In genomic region chr2:39224621-39225020, GRCm38 (mm10) we compare ENCODE assay signal across 8 mouse cellular contexts. TPM values are rescaled to one million over a fixed set of nuclear protein-coding genes. Genes with fewer than 3 reads are reported as not detected.
DNase-seq lines count a peak whose midpoint lies in the region; ATAC-seq and TF ChIP-seq lines count a peak whose summit lies in the region.

No protein-coding gene starts in this region.

- no peak overlapping the region for H3K9ac ChIP-seq in heart, embryonic 15.5 days
- peak overlapping the region; percentile 87; the same call in 1 of the 2 replicates for H3K9ac ChIP-seq in hindbrain, embryonic 14.5 days
- H3K9ac ChIP-seq in midbrain, embryonic 13.5 days (replicated peaks) = 0 out of 2 replicates have a peak overlapping the region, but pooled peaks have one; percentile 32

- intact Hi-C loops in heart, postnatal 36 days (cut with DNase I) = loop anchor here (5.0 to 10.0 kb wide), 3 partner anchors 32 to 580 kb away; partner anchors contain the start of genes Nr6a1, Psmb7 and Scai

- peak overlapping the region; percentile 83 for H3K4me3 ChIP-seq in heart, embryonic 15.5 days
- peak overlapping the region; percentile 79 for H3K4me3 ChIP-seq in hindbrain, embryonic 14.5 days (replicated peaks; ENCODE audit: low read length)
- peak overlapping the region; percentile 69 for H3K4me3 ChIP-seq in midbrain, embryonic 13.5 days (replicated peaks)
- H3K4me3 ChIP-seq in thymus, adult 2 months (ENCODE audit: control insufficient read depth, insufficient read depth, low read length) = no peak overlapping the region

- peak overlapping the region; percentile 65 for H3K4me2 ChIP-seq in heart, embryonic 15.5 days
- peak overlapping the region; percentile 85 for H3K4me2 ChIP-seq in hindbrain, embryonic 14.5 days (replicated peaks)
- H3K4me2 ChIP-seq in midbrain, embryonic 13.5 days (replicated peaks) = peak overlapping the region; percentile 74

- no peak for DNase-seq in heart, postnatal 36 days
- DNase-seq in MN1 (ENCODE audit: low spot score) = peak; percentile 34
- DNase-seq in hindbrain, embryonic 14.5 days (ENCODE audit: low spot score) = no peak
- DNase-seq in thymus, adult 2 months = no peak
- DNase-seq in spleen, adult 12 weeks (ENCODE audit: low spot score) = no peak
- DNase-seq in urinary bladder, adult 2 months (ENCODE audit: low spot score) = no peak

- H3K27ac ChIP-seq in heart, embryonic 15.5 days = no peak overlapping the region
- H3K27ac ChIP-seq in hindbrain, embryonic 14.5 days = no peak overlapping the region
- H3K27ac ChIP-seq in midbrain, embryonic 13.5 days = no peak overlapping the region
- no peak overlapping the region for H3K27ac ChIP-seq in thymus, adult 2 months (ENCODE audit: control insufficient read depth, insufficient read depth, low read length)

- no peak for TF ChIP-seq CTCF in thymus, adult 2 months (IDR thresholded peaks at IDR 0.05; ENCODE audit: borderline replicate concordance, control insufficient read depth, extremely low read depth, insufficient read depth, low read length, poor library complexity)

- H3K27me3 ChIP-seq in heart, embryonic 15.5 days = no peaks in the 10 kb centered on the region
- H3K27me3 ChIP-seq in hindbrain, embryonic 14.5 days (ENCODE audit: control insufficient read depth, insufficient read depth, low read length) = no peaks in the 10 kb centered on the region
- H3K27me3 ChIP-seq in midbrain, embryonic 13.5 days = no peaks in the 10 kb centered on the region
- H3K27me3 ChIP-seq in thymus, adult 2 months (ENCODE audit: control insufficient read depth, insufficient read depth, low read length) = no peaks in the 10 kb centered on the region

- H3K36me3 ChIP-seq in heart, embryonic 15.5 days = no peaks in the 10 kb centered on the region
- no peaks in the 10 kb centered on the region for H3K36me3 ChIP-seq in hindbrain, embryonic 14.5 days (replicated peaks; ENCODE audit: control insufficient read depth, insufficient read depth)
- H3K36me3 ChIP-seq in midbrain, embryonic 13.5 days = no peaks in the 10 kb centered on the region
- H3K36me3 ChIP-seq in thymus, adult 2 months (ENCODE audit: control insufficient read depth, insufficient read depth, low read length) = no peaks in the 10 kb centered on the region

- H3K9me3 ChIP-seq in heart, embryonic 15.5 days (replicated peaks) = no peaks in the 10 kb centered on the region
- H3K9me3 ChIP-seq in hindbrain, embryonic 14.5 days (ENCODE audit: control insufficient read depth, low read length) = no peaks in the 10 kb centered on the region
- H3K9me3 ChIP-seq in midbrain, embryonic 13.5 days = no peaks in the 10 kb centered on the region

- TF ChIP-seq POLR2A in thymus, adult 2 months (IDR thresholded peaks at IDR 0.05; ENCODE audit: control insufficient read depth, extremely low read depth, insufficient read depth, low read length, poor library complexity) = no peak

- peaks cover 17% of the 10 kb centered on the region for H3K4me1 ChIP-seq in heart, embryonic 15.5 days (replicated peaks)
- H3K4me1 ChIP-seq in hindbrain, embryonic 14.5 days (replicated peaks; ENCODE audit: control insufficient read depth, insufficient read depth, low read length) = peaks cover 24% of the 10 kb centered on the region
- peaks cover 23% of the 10 kb centered on the region for H3K4me1 ChIP-seq in midbrain, embryonic 13.5 days (replicated peaks)
- H3K4me1 ChIP-seq in thymus, adult 2 months (replicated peaks; ENCODE audit: control insufficient read depth, insufficient read depth, low read length) = no peaks in the 10 kb centered on the region

- no peak for ATAC-seq in heart, embryonic 15.5 days (replicated peaks; ENCODE audit: insufficient number of reproducible peaks, insufficient read depth, low FRiP score, low read depth)
- ATAC-seq in hindbrain, embryonic 14.5 days (ENCODE audit: low FRiP score) = no peak
- ATAC-seq in midbrain, embryonic 13.5 days = no peak

RNA-seq across cellular contexts. Expression of gene Ppp6c, which starts 1.6 kb away (rescaled TPM):
- polyA plus RNA-seq in heart, embryonic 15.5 days (2015; fragmentation: Nextera tagmentation; extraction: Ambion mirVana) = 46.4 and 48.8 TPM in 2 replicates
- total RNA-seq in heart, postnatal 36 days (2021) = 10 to 100 TPM; 60.4 to 62.3 TPM
- polyA plus RNA-seq in hindbrain, embryonic 14.5 days (2014; fragmentation: Nextera tagmentation; extraction: Ambion mirVana) = 78.0 and 97.0 TPM in 2 replicates
- polyA plus RNA-seq in midbrain, embryonic 13.5 days (2015; fragmentation: Nextera tagmentation; extraction: Ambion mirVana) = 76.8 and 77.7 TPM in 2 replicates
- polyA plus RNA-seq in thymus, adult 2 months (2012; rRNA removed) = 32.9 and 33.0 TPM in 2 replicates
- 48.7 and 51.5 TPM in 2 replicates for polyA plus RNA-seq in urinary bladder, adult 2 months (2012; rRNA removed)

RNA-seq across cellular contexts. Expression of gene Scai, which starts 34.1 kb away (rescaled TPM):
- polyA plus RNA-seq in heart, embryonic 15.5 days (2015; fragmentation: Nextera tagmentation; extraction: Ambion mirVana) = 5.3 and 6.5 TPM in 2 replicates
- total RNA-seq in heart, postnatal 36 days (2021) = 1 to 10 TPM; 4.0 to 6.2 TPM
- 17.4 and 21.0 TPM in 2 replicates for polyA plus RNA-seq in hindbrain, embryonic 14.5 days (2014; fragmentation: Nextera tagmentation; extraction: Ambion mirVana)
- 19.8 and 20.4 TPM in 2 replicates for polyA plus RNA-seq in midbrain, embryonic 13.5 days (2015; fragmentation: Nextera tagmentation; extraction: Ambion mirVana)
- polyA plus RNA-seq in thymus, adult 2 months (2012; rRNA removed) = 3.9 and 4.8 TPM in 2 replicates
- polyA plus RNA-seq in urinary bladder, adult 2 months (2012; rRNA removed) = 5.0 and 5.7 TPM in 2 replicates
